ENCODE assay signal across 8 mouse cellular contexts in genomic region chr16:45093137-45093731, GRCm38 (mm10). TPM values are rescaled to one million over a fixed set of nuclear protein-coding genes. Genes with fewer than 3 reads are reported as not detected.
A peak's percentile ranks its signal among the peaks of the same experiment; 100 is the strongest.
DNase-seq lines count a peak whose midpoint lies in the region; ATAC-seq lines count a peak whose summit lies in the region.

TSS of gene Ccdc80 (plus strand) at chr16:45093402.

- peak; percentile 35 for DNase-seq in urinary bladder, postnatal 14 days (ENCODE audit: low spot score)
- no peak for DNase-seq in urinary bladder, adult 18-20 months (ENCODE audit: low spot score in 2 of 2)
- peak; percentile 88 for DNase-seq in embryonic facial prominence, embryonic 14.5 days (ENCODE audit: low spot score)
- DNase-seq in spleen, postnatal 14 days (ENCODE audit: low spot score in 2 of 2): no peak
- DNase-seq in T-cell, adult 2 months (ENCODE audit: low spot score): no peak

- H3K4me3 ChIP-seq in embryonic facial prominence, embryonic 14.5 days (ENCODE audit: low read depth, low read length): peak within 1 kb of the TSS; percentile 45
- H3K4me3 ChIP-seq in heart, embryonic 12.5 days: peak within 1 kb of the TSS; percentile 62
- H3K4me3 ChIP-seq in limb, embryonic 13.5 days: peak within 1 kb of the TSS; percentile 59
- peak within 1 kb of the TSS; percentile 40 for H3K4me3 ChIP-seq in neural tube, embryonic 15.5 days (replicated peaks)

- H3K4me1 ChIP-seq in embryonic facial prominence, embryonic 14.5 days (ENCODE audit: control insufficient read depth, insufficient read depth, low read length): peaks cover 24% of the 10 kb centered on the region
- H3K4me1 ChIP-seq in heart, embryonic 12.5 days (replicated peaks): peaks cover 46% of the 10 kb centered on the region
- peaks cover 51% of the 10 kb centered on the region for H3K4me1 ChIP-seq in limb, embryonic 13.5 days
- peaks cover 17% of the 10 kb centered on the region for H3K4me1 ChIP-seq in neural tube, embryonic 15.5 days

- H3K36me3 ChIP-seq in embryonic facial prominence, embryonic 14.5 days (ENCODE audit: control insufficient read depth, insufficient read depth, low read length): no peaks in the 10 kb centered on the region
- H3K36me3 ChIP-seq in heart, embryonic 12.5 days: peaks cover 6% of the 10 kb centered on the region; the same call in 1 of the 2 replicates
- H3K36me3 ChIP-seq in limb, embryonic 13.5 days: no peaks in the 10 kb centered on the region
- no peaks in the 10 kb centered on the region for H3K36me3 ChIP-seq in neural tube, embryonic 15.5 days

- 5% methylated on average over 6 of the region's 6 CpGs for WGBS in embryonic facial prominence, embryonic 14.5 days
- WGBS in heart, embryonic 12.5 days: 6% methylated on average over 6 of the region's 6 CpGs
- 8% methylated on average over 6 of the region's 6 CpGs for WGBS in limb, embryonic 13.5 days
- 40% methylated on average over 6 of the region's 6 CpGs for WGBS in neural tube, embryonic 15.5 days

- peak within 1 kb of the TSS; percentile 66 for H3K4me2 ChIP-seq in embryonic facial prominence, embryonic 14.5 days (ENCODE audit: low read depth, low read length)
- H3K4me2 ChIP-seq in heart, embryonic 12.5 days: peak within 1 kb of the TSS; percentile 87
- H3K4me2 ChIP-seq in limb, embryonic 13.5 days (replicated peaks): peak within 1 kb of the TSS; percentile 84
- H3K4me2 ChIP-seq in neural tube, embryonic 15.5 days: peak within 1 kb of the TSS; percentile 61

- no peaks in the 10 kb centered on the region for H3K27me3 ChIP-seq in embryonic facial prominence, embryonic 14.5 days (replicated peaks; ENCODE audit: control insufficient read depth, insufficient read depth, low read length)
- H3K27me3 ChIP-seq in heart, embryonic 12.5 days (replicated peaks): no peaks in the 10 kb centered on the region
- H3K27me3 ChIP-seq in limb, embryonic 13.5 days: no peaks in the 10 kb centered on the region
- H3K27me3 ChIP-seq in neural tube, embryonic 15.5 days (replicated peaks): no peaks in the 10 kb centered on the region

- peak within 1 kb of the TSS; percentile 86 for H3K27ac ChIP-seq in embryonic facial prominence, embryonic 14.5 days (replicated peaks; ENCODE audit: low read depth, low read length)
- peak within 1 kb of the TSS; percentile 97 for H3K27ac ChIP-seq in heart, embryonic 12.5 days (ENCODE audit: poor library complexity, severe bottlenecking)
- peak within 1 kb of the TSS; percentile 87 for H3K27ac ChIP-seq in limb, embryonic 13.5 days
- 0 out of 2 replicates have a peak within 1 kb of the TSS, but pooled peaks have one; percentile 54 for H3K27ac ChIP-seq in neural tube, embryonic 15.5 days (replicated peaks)

- peak; percentile 87 for ATAC-seq in embryonic facial prominence, embryonic 14.5 days (ENCODE audit: low read depth)
- peak; percentile 51 for ATAC-seq in heart, embryonic 12.5 days (ENCODE audit: insufficient number of reproducible peaks, low FRiP score)
- peak; percentile 82 for ATAC-seq in limb, embryonic 13.5 days (ENCODE audit: low FRiP score, low read depth)
- ATAC-seq in neural tube, embryonic 15.5 days (ENCODE audit: low FRiP score): no peak

- H3K9me3 ChIP-seq in embryonic facial prominence, embryonic 14.5 days (ENCODE audit: control insufficient read depth, low read length): no peaks in the 10 kb centered on the region
- no peaks in the 10 kb centered on the region for H3K9me3 ChIP-seq in heart, embryonic 12.5 days (replicated peaks)
- H3K9me3 ChIP-seq in limb, embryonic 13.5 days: no peaks in the 10 kb centered on the region
- H3K9me3 ChIP-seq in neural tube, embryonic 15.5 days (replicated peaks): no peaks in the 10 kb centered on the region

- peak within 1 kb of the TSS; percentile 71 for H3K9ac ChIP-seq in embryonic facial prominence, embryonic 14.5 days (ENCODE audit: low read depth, low read length)
- H3K9ac ChIP-seq in heart, embryonic 12.5 days: peak within 1 kb of the TSS; percentile 85
- H3K9ac ChIP-seq in limb, embryonic 13.5 days: peak within 1 kb of the TSS; percentile 83
- H3K9ac ChIP-seq in neural tube, embryonic 15.5 days (replicated peaks): peak within 1 kb of the TSS; percentile 50

RNA-seq across cellular contexts. Expression of gene Ccdc80, which starts in this region (rescaled TPM):
- polyA plus RNA-seq in embryonic facial prominence, embryonic 14.5 days (2014; fragmentation: Nextera tagmentation; extraction: Ambion mirVana): 103 and 105 TPM in 2 replicates
- polyA plus RNA-seq in heart, embryonic 12.5 days (2016; fragmentation: Nextera tagmentation; extraction: Ambion mirVana): 102 TPM in 2 replicates
- 90.6 and 93.0 TPM in 2 replicates for polyA plus RNA-seq in limb, embryonic 13.5 days (2015; fragmentation: Nextera tagmentation; extraction: Ambion mirVana)
- polyA plus RNA-seq in neural tube, embryonic 15.5 days (2015; fragmentation: Nextera tagmentation; extraction: Ambion mirVana): 23.3 and 38.8 TPM in 2 replicates

Comparison
In these comparisons a context has a peak if more than half of its experiments do, and no peak if none do; other contexts are left out.
1. DNase-seq: peak in urinary bladder, postnatal 14 days (single experiment) and embryonic facial prominence, embryonic 14.5 days (single experiment); none in urinary bladder, adult 18-20 months (0 of 2), spleen, postnatal 14 days (0 of 2) and T-cell, adult 2 months (single experiment).
2. Peak in every context shown above with its lines, with median percentiles within 50 percentile points of each other: H3K27ac ChIP-seq, H3K4me2 ChIP-seq, H3K4me3 ChIP-seq and H3K9ac ChIP-seq.